Mouse (Mus musculus) neural tube, embryonic 12.5 days (tissue): ENCODE measurements around the gene Rccd1. TPM values are rescaled to one million over a fixed set of nuclear protein-coding genes. Genes with fewer than 3 reads are reported as not detected.
A peak's percentile ranks its signal among the peaks of the same experiment; 100 is the strongest.

Experiments used
- ATAC-seq: fragments of 200-750 bp; cut with Nextera tagmentation; 2 replicates; pipeline ENCODE4 v1.8.0; 2017; ENCODE audit warnings: low read depth, mild to moderate bottlenecking, moderate TSS enrichment, moderate library complexity; ENCODE audit not compliant: low FRiP score
- H3K27ac ChIP-seq: fragments of 300-500 bp; sonication (generic); 2 replicates; pipeline ENCODE4 v1.5.1; 2016
- H3K27me3 ChIP-seq: fragments of 300-500 bp; sonication (generic); replicated peaks from 2 replicates; pipeline ENCODE4 v1.6.1; 2016; ENCODE audit warnings: mild to moderate bottlenecking
- H3K36me3 ChIP-seq: fragments of 300-500 bp; sonication (generic); 2 replicates; pipeline ENCODE4 v1.6.1; 2016; ENCODE audit warnings: mild to moderate bottlenecking
- H3K4me1 ChIP-seq: fragments of 300-500 bp; sonication (generic); 2 replicates; pipeline ENCODE4 v1.6.1; 2016
- H3K4me2 ChIP-seq: fragments of 300-500 bp; sonication (generic); replicated peaks from 2 replicates; pipeline ENCODE4 v1.6.1; 2016; ENCODE audit warnings: mild to moderate bottlenecking
- H3K4me3 ChIP-seq: fragments of 300-500 bp; sonication (generic); 2 replicates; pipeline ENCODE4 v1.5.1; 2016
- H3K9ac ChIP-seq: fragments of 300-500 bp; sonication (generic); 2 replicates; pipeline ENCODE4 v1.6.1; 2016; ENCODE audit warnings: mild to moderate bottlenecking
- H3K9me3 ChIP-seq: fragments of 300-500 bp; sonication (generic); 2 replicates; pipeline ENCODE4 v1.6.1; 2016; ENCODE audit warnings: mild to moderate bottlenecking
- WGBS: fragments of 180-500 bp; shearing (Covaris S2); methylation state at CpG from one replicate; pipeline ENCODE4 v1.1.7; 2016; 5-methylcytosine and 5-hydroxymethylcytosine counted together
- polyA plus RNA-seq: library from polyadenylated mRNA; unstranded; fragments of >200 nt; fragmentation: Nextera tagmentation; extraction: Ambion mirVana; gene quantifications from 2 replicates; pipeline ENCODE4 v1.2.1, GENCODE M21; 2016

The Rccd1 gene
- polyA plus RNA-seq, 1 experiment from 2014 or later = 10.2 TPM

DNA sequence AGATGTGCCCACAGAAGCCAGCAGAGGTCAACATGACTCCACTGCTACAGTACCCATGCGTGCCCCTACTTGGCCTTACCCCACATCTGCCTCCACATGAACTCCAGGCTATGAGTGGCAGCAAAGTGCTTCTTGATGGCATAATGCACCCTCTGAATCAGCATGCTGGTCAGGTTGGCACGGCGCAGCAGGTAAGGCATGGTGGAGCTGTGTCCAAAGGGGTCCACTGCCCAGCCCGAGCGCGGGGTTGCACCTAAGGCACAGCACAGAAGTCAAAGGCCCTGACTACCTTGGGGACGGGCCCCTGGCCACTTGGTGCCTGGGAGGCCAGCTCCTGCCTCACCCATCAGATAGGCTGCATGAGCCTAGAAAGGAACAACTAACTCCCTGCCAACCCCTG is 43.0 kb upstream of the Rccd1 start:
- peaks cover 14% of the 10 kb centered on the region for H3K4me1 ChIP-seq
- no peak overlapping the region for H3K4me2 ChIP-seq
- no peaks in the 10 kb centered on the region for H3K9me3 ChIP-seq
- no peak overlapping the region for H3K27ac ChIP-seq
- no peak for ATAC-seq
- no peaks in the 10 kb centered on the region for H3K27me3 ChIP-seq
- H3K9ac ChIP-seq = no peak overlapping the region
- H3K4me3 ChIP-seq = no peak overlapping the region
- WGBS = 98% methylated on average over 7 of the region's 7 CpGs
- peaks cover 58% of the 10 kb centered on the region for H3K36me3 ChIP-seq

GRCm38 (mm10) chr7:80365759-80366158 is 41.5 kb upstream of the Rccd1 start:
- H3K9me3 ChIP-seq = no peaks in the 10 kb centered on the region
- peaks cover 14% of the 10 kb centered on the region for H3K4me1 ChIP-seq
- 88% methylated on average over 2 of the region's 2 CpGs for WGBS
- no peak overlapping the region for H3K27ac ChIP-seq
- H3K4me3 ChIP-seq = no peak overlapping the region
- peaks cover 72% of the 10 kb centered on the region for H3K36me3 ChIP-seq
- H3K9ac ChIP-seq = no peak overlapping the region
- no peak for ATAC-seq
- H3K27me3 ChIP-seq = no peaks in the 10 kb centered on the region
- no peak overlapping the region for H3K4me2 ChIP-seq

DNA sequence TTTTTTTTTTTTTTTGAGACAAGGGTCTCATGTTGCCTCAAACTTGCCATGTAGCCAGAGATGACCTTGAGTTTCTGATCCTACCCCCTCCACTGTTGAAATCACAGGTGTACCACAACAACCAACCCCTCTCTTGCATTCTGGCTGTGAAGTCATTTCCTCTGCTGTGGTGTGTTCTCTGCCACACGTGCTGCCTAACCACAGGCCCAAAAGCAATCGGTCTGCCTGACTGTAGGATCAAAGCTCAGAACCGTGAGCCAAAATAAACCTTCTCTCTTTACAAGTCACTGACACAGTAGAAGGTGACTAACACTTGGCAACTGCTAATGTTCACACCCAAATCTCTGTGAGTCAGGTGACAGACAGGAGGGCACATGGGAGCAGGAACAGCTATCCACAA is 36.2 kb upstream of the Rccd1 start:
- H3K4me1 ChIP-seq = peaks cover 16% of the 10 kb centered on the region
- H3K27me3 ChIP-seq = no peaks in the 10 kb centered on the region
- no peak overlapping the region for H3K4me3 ChIP-seq
- no peak for ATAC-seq
- 81% methylated on average over 3 of the region's 3 CpGs for WGBS
- no peaks in the 10 kb centered on the region for H3K9me3 ChIP-seq
- no peak overlapping the region for H3K27ac ChIP-seq
- peaks cover 91% of the 10 kb centered on the region for H3K36me3 ChIP-seq
- H3K4me2 ChIP-seq = no peak overlapping the region
- H3K9ac ChIP-seq = no peak overlapping the region

DNA sequence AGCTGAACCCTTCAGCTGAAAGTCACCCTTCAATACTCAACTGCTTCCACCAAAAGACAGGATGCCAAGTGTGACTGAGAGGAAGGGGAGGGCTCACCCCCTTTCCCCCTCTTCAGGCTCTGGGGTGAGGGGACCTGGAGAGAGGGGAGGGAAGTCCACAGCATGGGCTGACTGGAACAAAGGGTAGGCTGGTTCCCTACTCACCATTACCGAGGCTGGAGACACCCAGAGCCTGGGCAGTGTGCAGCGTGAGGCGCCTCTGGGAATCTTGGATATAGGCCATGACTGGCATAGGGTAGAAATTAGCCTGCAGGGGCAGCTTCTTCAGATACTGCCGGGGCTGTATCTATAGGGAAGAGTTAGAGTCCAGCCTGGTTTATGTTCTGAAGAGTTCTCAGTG is 33.8 kb upstream of the Rccd1 start:
- peaks cover 88% of the 10 kb centered on the region for H3K36me3 ChIP-seq
- ATAC-seq = no peak
- H3K4me1 ChIP-seq = peaks cover 16% of the 10 kb centered on the region
- no peak overlapping the region for H3K4me2 ChIP-seq
- H3K9ac ChIP-seq = no peak overlapping the region
- H3K4me3 ChIP-seq = no peak overlapping the region
- WGBS = 61% methylated on average over 4 of the region's 4 CpGs
- no peak overlapping the region for H3K27ac ChIP-seq
- no peaks in the 10 kb centered on the region for H3K9me3 ChIP-seq
- H3K27me3 ChIP-seq = no peaks in the 10 kb centered on the region

DNA sequence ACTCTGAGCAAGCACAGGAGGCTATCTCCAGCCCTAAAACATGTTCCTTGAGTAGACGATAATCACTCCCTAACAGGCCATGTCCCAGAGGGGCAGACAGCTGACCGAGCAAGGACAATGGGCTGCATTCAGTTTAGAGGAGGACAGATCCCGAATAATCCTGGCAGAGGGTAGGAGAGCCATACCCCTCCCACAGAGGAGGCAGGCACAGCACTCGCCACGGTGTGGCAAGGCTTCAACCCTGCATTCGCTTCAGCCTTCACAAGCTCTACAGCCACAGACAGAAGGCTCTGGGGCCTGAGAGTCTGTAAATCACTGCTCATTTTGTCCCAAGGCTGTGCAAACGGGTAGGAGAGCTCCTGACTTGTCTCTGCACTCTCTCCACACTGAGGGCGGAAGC is 32.9 kb upstream of the Rccd1 start:
- Histone ChIP-seq H3K4me3 (no peak overlapping the region), H3K4me2 (peak overlapping the region; percentile 9; the same call in 1 of the 2 replicates), H3K4me1 (peaks cover 16% of the 10 kb centered on the region), H3K36me3 (peaks cover 88% of the 10 kb centered on the region), H3K27me3 (no peaks in the 10 kb centered on the region), H3K9me3 (no peaks in the 10 kb centered on the region), H3K27ac (no peak overlapping the region), H3K9ac (0 out of 2 replicates have a peak overlapping the region, but pooled peaks have one; percentile 8)
- WGBS = 27% methylated on average over 8 of the region's 8 CpGs
- ATAC-seq = peak; percentile 63; the same call in 1 of the 2 replicates

- no peak for ATAC-seq
- Histone ChIP-seq H3K4me2 (no peak overlapping the region), H3K27ac (no peak overlapping the region), H3K9ac (no peak overlapping the region), H3K27me3 (no peaks in the 10 kb centered on the region), H3K9me3 (no peaks in the 10 kb centered on the region), H3K4me1 (peaks cover 16% of the 10 kb centered on the region), H3K4me3 (no peak overlapping the region), H3K36me3 (peaks cover 85% of the 10 kb centered on the region)
- 90% methylated on average over 13 of the region's 13 CpGs for WGBS
These were observed 32.1 kb upstream of the Rccd1 start for GRCm38 (mm10) chr7:80356351-80356750.

DNA sequence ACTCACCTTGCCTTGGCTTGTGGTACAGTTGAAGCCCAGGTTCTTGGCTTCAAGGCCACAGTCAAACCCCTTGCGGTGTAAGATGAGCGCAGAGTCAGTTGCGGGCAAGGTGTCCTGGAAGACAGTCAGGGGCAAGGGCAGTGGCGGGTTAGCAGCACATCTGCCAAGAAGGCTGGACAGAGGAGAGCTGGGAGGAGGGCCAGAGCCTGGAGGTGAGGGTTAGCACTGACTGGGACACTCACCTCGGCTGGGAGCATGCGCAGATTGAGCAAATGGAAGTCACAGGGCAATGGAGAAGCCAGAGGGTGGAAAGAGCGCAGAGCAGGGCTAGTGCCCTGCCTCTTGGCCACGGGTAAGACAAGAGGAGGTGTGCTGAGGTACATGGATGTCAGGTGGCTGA is 28.7 kb upstream of the Rccd1 start:
- peaks cover 67% of the 10 kb centered on the region for H3K36me3 ChIP-seq
- H3K27me3 ChIP-seq = no peaks in the 10 kb centered on the region
- H3K4me2 ChIP-seq = no peak overlapping the region
- H3K9ac ChIP-seq = no peak overlapping the region
- peaks cover 18% of the 10 kb centered on the region for H3K4me1 ChIP-seq
- WGBS = 93% methylated on average over 8 of the region's 8 CpGs
- ATAC-seq = no peak
- no peaks in the 10 kb centered on the region for H3K9me3 ChIP-seq
- H3K4me3 ChIP-seq = no peak overlapping the region
- no peak overlapping the region for H3K27ac ChIP-seq

DNA sequence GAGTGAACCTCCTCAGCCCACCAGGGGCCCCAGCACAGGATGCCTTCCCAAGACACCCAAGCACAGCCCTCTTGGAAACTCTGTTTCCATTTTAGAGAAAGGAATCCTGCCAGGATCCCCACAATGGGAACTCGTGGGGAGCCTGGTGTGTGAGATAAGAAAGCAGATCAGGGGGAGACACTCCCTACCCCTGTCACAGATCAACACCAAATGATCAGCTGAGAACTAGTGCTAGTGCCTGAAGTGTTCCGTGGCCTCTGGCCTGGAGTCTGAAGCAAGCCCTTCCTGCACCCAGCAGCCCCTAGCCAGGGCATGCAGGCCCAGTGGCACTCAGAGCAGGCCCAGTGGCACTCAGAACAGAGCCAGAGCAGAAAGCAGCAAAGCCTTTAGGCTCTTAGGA is 26.6 kb upstream of the Rccd1 start:
- Histone ChIP-seq H3K9ac (no peak overlapping the region), H3K36me3 (peaks cover 50% of the 10 kb centered on the region), H3K27ac (no peak overlapping the region), H3K27me3 (no peaks in the 10 kb centered on the region), H3K4me2 (no peak overlapping the region), H3K9me3 (no peaks in the 10 kb centered on the region), H3K4me3 (no peak overlapping the region), H3K4me1 (peaks cover 13% of the 10 kb centered on the region)
- WGBS = 85% methylated on average over 2 of the region's 2 CpGs
- no peak for ATAC-seq

DNA sequence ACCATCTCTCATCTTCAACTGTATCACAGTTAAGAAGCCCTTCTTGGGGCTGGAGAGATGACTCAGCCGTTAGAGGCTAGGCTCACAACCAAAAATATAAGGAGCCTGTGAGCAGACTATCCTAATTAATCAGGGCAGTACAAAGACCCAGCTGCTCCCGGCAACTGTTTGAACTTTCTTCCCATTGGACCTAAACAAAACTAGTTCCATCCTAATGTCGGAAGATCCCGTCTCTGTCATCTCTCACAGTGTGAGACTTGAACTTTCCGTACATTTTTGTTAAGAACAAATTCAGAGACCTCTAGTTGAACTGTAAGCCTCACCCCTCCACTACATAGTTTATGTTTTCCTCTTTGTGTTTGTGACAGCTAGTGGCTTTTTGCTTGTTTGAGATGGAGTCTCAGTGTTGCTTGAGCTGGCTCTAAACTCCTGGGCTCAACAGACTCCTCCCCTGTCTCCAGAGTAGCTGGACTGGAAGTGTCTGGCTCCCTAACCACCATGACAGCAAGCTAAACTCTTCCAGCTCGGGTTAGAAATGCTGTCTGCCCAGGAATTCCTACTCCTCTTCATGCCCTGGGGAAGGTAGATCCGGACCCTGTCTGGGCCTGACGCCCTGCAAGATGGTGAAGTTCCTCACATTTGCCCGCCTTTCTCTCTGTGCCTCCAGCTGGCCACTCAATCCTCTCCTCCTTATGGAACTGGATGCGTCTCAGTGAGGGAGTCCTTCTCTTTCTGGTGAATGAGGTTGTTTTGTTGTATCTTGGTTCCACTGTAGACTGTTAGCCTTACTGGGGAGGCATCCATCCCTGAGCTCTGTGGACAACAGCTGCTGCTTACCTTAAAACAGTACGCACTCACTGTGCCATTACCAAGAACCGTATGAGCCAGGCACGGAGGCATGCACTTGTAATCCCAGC is 23.7 kb upstream of the Rccd1 start:
- H3K4me1 ChIP-seq = peaks cover 20% of the 10 kb centered on the region
- no peaks in the 10 kb centered on the region for H3K27me3 ChIP-seq
- no peak overlapping the region for H3K9ac ChIP-seq
- H3K4me2 ChIP-seq = 0 out of 2 replicates have a peak overlapping the region, but pooled peaks have one; percentile 1
- no peak for ATAC-seq
- no peaks in the 10 kb centered on the region for H3K9me3 ChIP-seq
- 64% methylated on average over 13 of the region's 13 CpGs for whole genome bisulfite sequencing
- no peak overlapping the region for H3K4me3 ChIP-seq
- peak overlapping the region; percentile 1; the same call in 1 of the 2 replicates for H3K27ac ChIP-seq
- peaks cover 35% of the 10 kb centered on the region for H3K36me3 ChIP-seq

DNA sequence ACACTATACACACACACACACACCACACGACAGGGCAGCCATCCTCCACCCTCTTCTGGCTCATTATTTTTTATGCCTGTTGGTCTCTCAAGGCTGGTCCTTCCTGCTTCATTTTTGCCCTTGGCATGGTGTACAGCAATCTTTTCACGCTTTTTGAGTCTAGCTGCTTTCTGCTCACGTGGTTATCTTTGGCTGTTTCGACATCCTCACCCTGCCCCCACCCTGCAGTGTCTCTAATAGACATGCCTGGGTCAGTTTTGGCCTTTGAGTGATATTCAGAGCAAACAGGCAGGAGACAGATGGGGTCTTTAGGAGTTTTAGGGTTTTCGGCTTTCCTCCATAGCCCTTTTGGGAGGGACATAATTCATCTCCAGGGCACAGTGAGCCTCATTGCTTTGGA is 22.6 kb upstream of the Rccd1 start:
- Histone ChIP-seq H3K4me3 (no peak overlapping the region), H3K36me3 (peaks cover 26% of the 10 kb centered on the region), H3K27me3 (no peaks in the 10 kb centered on the region), H3K9me3 (no peaks in the 10 kb centered on the region), H3K4me1 (peaks cover 28% of the 10 kb centered on the region), H3K4me2 (no peak overlapping the region), H3K27ac (no peak overlapping the region), H3K9ac (no peak overlapping the region)
- ATAC-seq = no peak
- WGBS = 89% methylated on average over 5 of the region's 5 CpGs

DNA sequence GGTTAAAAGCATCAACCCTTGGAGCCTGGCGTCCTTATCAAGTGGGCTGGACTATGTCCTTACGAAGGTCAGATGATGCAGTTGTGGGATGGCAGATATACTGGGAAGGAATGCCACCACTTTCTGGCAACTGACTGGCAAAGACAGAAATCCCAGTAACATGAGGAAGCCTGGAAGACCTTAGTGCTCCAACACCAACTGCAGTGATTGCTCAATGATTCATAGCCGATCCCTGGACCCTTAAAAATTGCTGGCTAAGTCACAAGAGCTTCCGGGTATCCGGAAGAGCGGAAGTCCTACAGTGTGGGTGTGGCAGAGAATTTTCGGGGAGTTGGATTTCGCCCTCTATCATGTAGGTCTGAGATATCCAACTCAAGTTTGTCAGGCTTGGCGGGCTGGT is 21.9 kb upstream of the Rccd1 start:
- ATAC-seq = no peak
- Histone ChIP-seq H3K4me3 (no peak overlapping the region), H3K9ac (no peak overlapping the region), H3K27ac (no peak overlapping the region), H3K36me3 (peaks cover 21% of the 10 kb centered on the region), H3K4me2 (no peak overlapping the region), H3K4me1 (peaks cover 33% of the 10 kb centered on the region), H3K27me3 (no peaks in the 10 kb centered on the region), H3K9me3 (no peaks in the 10 kb centered on the region)
- WGBS = 97% methylated on average over 9 of the region's 9 CpGs

DNA sequence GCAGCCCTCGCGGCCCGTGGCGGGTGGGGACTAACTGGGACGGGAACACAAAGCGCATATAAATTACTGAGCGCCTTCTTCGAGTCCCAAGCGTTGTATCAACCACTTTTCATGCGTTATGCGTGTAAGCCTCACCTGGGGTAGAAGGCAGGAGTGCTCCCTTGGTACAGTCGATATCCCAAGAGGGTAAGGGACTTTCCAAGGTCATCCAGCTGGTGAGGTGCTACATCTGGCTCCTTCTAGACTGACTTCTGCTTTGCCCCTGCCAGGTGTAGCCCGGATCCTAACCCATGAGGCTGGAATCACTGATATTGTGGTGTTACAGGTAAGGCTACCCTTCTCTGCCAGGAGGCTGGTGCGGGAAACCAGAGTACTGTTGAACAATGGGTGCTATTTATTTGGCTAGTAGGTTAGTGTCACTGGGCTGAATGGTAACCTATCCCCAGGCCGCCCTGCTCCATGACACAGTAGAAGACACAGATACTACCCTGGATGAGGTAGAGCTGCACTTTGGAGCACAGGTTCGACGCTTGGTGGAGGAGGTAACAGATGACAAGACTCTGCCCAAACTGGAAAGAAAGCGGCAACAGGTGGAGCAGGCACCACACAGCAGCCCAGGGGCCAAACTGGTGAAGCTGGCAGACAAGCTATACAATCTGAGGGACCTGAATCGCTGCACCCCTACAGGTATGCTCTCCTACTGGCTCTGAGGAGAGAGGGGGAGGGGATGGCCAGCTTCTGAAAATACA is 19.2 kb upstream of the Rccd1 start:
- 0 out of 2 replicates have a peak, but pooled peaks have one; percentile 4 for ATAC-seq
- Histone ChIP-seq H3K27me3 (no peaks in the 10 kb centered on the region), H3K4me2 (peak overlapping the region; percentile 78), H3K4me1 (peaks cover 51% of the 10 kb centered on the region), H3K36me3 (peaks cover 8% of the 10 kb centered on the region), H3K9me3 (no peaks in the 10 kb centered on the region), H3K9ac (peak overlapping the region; percentile 68), H3K27ac (peak overlapping the region; percentile 38; the same call in 1 of the 2 replicates), H3K4me3 (peak overlapping the region; percentile 50)
- 28% methylated on average over 19 of the region's 19 CpGs for WGBS
